Mouse (Mus musculus): ENCODE measurements at regions not wholly inside any gene's neighbourhood (a gene's known extent, or its start where the extent isn't known, plus 50 kb on each side); places are given as distances from the start of the nearest gene placed in this dataset.

DNA sequence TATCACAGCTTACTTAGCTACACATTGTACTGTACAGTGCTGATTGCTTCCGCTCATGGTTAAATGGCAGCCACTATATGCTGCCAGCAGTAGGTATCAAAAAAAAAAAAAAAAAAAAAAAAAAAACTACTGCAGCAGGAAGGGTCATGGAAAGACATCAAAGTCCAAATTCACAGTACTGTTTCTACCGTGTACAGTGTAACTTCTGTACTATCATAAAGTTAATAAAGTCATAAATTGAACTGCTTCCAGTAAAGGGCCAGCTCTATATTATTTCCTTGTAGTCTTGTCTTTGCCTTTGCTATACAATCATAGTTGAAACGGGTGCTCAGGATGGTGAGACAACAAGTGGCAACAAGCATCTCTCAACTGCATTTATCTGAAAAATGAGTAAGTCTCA, 552.6 kb upstream of the Mpdz start:
- H3K27me3 ChIP-seq = no peaks in the 10 kb centered on the region
- H3K27ac ChIP-seq = no peak overlapping the region
- no peaks in the 10 kb centered on the region for H3K9me3 ChIP-seq (replicated peaks)
- no peak overlapping the region for H3K9ac ChIP-seq
- no peak overlapping the region for H3K4me3 ChIP-seq
- peaks cover 4% of the 10 kb centered on the region; the same call in 1 of the 2 replicates for H3K4me1 ChIP-seq
- WGBS = 90% methylated on average over 3 of the region's 3 CpGs
- no peak for ATAC-seq
- no peak overlapping the region for H3K4me2 ChIP-seq
- no peaks in the 10 kb centered on the region for H3K36me3 ChIP-seq (ENCODE audit: poor library complexity, severe bottlenecking)

DNA sequence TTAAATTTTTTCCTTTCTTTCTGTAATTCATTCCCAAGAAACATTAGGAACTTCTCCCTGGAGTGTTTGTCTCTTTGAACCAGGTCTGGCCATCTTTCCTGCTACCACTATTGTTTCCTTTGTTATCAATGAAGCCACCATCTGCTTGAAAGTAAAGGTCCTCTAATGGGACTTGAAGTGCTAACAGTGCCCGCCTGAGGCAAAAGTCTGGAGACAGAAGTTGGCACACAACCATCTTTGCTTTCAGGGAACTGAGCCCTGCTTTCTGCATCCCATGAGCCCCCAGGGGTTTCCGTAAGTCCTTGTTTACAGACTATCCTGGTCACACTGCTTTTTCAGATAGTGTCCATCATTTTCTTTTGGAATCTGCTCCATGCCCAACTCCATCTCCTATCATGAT, 546.2 kb upstream of the Mpdz start:
- H3K9me3 ChIP-seq (replicated peaks) = no peaks in the 10 kb centered on the region
- WGBS = 69% methylated on average over 2 of the region's 2 CpGs

DNA sequence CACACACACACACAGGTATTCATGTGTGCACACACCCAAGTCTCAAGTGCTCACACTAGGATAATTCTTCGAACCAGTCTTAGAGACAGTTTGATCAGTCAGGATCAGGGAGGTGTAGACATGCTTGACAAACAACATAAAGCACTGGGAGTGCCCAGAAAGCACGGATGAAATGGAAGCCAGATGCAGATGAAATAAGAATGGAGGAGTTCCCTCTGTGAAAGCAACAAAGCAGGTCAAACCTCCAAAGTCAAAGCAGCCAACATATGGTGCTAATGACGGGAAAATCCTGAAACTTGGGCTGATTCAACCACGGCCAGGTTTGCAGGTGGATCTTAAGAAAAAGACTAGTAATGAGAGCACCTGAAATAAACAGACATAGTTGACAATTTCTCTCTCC, 544.0 kb upstream of the Mpdz start:
- 66% methylated on average over 4 of the region's 4 CpGs for WGBS
- no peak overlapping the region for H3K9ac ChIP-seq
- no peaks in the 10 kb centered on the region for H3K4me1 ChIP-seq
- no peaks in the 10 kb centered on the region for H3K36me3 ChIP-seq (ENCODE audit: poor library complexity, severe bottlenecking)
- no peak overlapping the region for H3K4me3 ChIP-seq
- H3K9me3 ChIP-seq (replicated peaks) = no peaks in the 10 kb centered on the region
- no peak overlapping the region for H3K27ac ChIP-seq
- no peak for ATAC-seq
- H3K27me3 ChIP-seq = no peaks in the 10 kb centered on the region
- H3K4me2 ChIP-seq = no peak overlapping the region

More for the DNA sequence above, 546.2 kb upstream of the Mpdz start:
- no peaks in the 10 kb centered on the region for H3K36me3 ChIP-seq (ENCODE audit: poor library complexity, severe bottlenecking)
- H3K27ac ChIP-seq = no peak overlapping the region
- no peak overlapping the region for H3K9ac ChIP-seq
- H3K4me1 ChIP-seq = no peaks in the 10 kb centered on the region
- H3K4me3 ChIP-seq = no peak overlapping the region
- no peak for ATAC-seq
- H3K4me2 ChIP-seq = no peak overlapping the region
- H3K27me3 ChIP-seq = no peaks in the 10 kb centered on the region

DNA sequence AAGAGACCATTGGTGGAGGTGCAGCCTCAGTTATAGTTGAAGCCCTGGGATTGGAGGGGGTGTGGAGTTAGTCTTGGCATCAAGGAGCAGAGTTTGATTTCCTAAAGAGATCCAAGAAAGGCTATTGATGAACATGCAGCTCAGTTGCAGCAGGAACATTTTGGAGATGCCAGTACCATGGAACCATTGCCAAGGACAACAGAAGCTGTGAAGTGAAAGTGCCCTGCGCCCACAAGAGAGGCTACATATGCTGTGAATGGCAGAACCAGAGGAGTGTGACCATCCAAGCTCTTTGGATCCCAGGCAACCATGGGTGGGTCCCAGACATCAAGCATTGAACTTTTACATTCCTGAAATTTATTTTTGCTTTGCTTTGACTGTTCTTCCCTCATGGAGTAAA, 539.2 kb upstream of the Mpdz start:
- H3K4me1 ChIP-seq = no peaks in the 10 kb centered on the region
- H3K9me3 ChIP-seq (replicated peaks) = no peaks in the 10 kb centered on the region
- no peaks in the 10 kb centered on the region for H3K36me3 ChIP-seq (ENCODE audit: poor library complexity, severe bottlenecking)
- 90% methylated on average over 1 of the region's 1 CpGs for WGBS
- H3K27me3 ChIP-seq = no peaks in the 10 kb centered on the region
- H3K4me2 ChIP-seq = no peak overlapping the region
- H3K9ac ChIP-seq = no peak overlapping the region
- H3K27ac ChIP-seq = no peak overlapping the region
- no peak for ATAC-seq
- no peak overlapping the region for H3K4me3 ChIP-seq

DNA sequence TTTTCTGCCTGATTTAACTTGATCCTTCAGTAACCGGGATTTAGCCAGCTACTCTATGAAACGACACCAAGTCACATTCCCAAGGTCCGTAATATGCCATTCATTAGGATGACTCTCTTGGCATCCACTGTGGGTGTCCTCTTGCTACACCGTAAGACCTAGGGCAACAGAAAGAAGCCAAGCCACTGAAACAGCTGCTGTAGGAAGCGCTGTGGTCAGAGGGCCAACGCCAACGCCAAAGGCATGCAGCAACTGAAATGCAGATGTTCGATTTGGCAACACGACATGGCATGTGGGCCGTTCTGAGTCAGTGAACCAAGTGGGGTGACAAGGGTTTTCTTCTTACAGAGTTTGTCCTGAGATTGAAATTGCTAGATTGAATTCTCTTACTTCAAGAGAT, 527.9 kb upstream of the Mpdz start:
- no peak overlapping the region for H3K4me2 ChIP-seq
- no peaks in the 10 kb centered on the region for H3K4me1 ChIP-seq
- H3K4me3 ChIP-seq = no peak overlapping the region
- H3K9ac ChIP-seq = no peak overlapping the region
- WGBS = 60% methylated on average over 10 of the region's 10 CpGs
- no peaks in the 10 kb centered on the region for H3K27me3 ChIP-seq
- H3K9me3 ChIP-seq (replicated peaks) = no peaks in the 10 kb centered on the region
- H3K27ac ChIP-seq = no peak overlapping the region
- ATAC-seq = no peak
- no peaks in the 10 kb centered on the region for H3K36me3 ChIP-seq (ENCODE audit: poor library complexity, severe bottlenecking)

DNA sequence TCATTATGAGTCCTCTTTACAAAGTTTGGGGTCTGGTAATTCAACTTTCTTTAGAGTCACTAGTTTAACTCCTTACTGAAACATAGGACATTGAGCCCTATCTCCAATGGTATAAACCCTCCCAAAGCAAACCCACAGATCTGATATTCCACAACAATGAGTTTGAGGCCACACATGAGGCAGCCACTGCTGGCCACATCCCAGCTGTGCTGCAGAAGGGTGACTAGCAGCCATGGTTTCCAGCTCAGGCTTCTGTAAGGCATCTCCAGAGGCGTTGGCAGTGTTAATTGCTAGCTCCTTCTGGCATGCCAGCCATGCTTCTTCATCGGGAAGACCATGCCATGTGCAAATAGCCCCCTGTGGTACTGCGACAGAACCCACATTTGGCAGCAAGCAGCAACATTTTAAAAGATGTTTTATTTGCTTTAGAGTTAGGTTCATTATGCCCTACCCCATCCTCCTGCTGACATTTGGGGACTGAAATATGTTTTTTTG, 527.1 kb upstream of the Mpdz start:
- Histone ChIP-seq H3K9me3 (replicated peaks) (no peaks in the 10 kb centered on the region), H3K4me1 (no peaks in the 10 kb centered on the region), H3K9ac (no peak overlapping the region), H3K4me3 (no peak overlapping the region), H3K4me2 (no peak overlapping the region), H3K27ac (no peak overlapping the region), H3K27me3 (no peaks in the 10 kb centered on the region), H3K36me3 (ENCODE audit: poor library complexity, severe bottlenecking) (no peaks in the 10 kb centered on the region)
- 69% methylated on average over 3 of the region's 3 CpGs for WGBS
- no peak for ATAC-seq

DNA sequence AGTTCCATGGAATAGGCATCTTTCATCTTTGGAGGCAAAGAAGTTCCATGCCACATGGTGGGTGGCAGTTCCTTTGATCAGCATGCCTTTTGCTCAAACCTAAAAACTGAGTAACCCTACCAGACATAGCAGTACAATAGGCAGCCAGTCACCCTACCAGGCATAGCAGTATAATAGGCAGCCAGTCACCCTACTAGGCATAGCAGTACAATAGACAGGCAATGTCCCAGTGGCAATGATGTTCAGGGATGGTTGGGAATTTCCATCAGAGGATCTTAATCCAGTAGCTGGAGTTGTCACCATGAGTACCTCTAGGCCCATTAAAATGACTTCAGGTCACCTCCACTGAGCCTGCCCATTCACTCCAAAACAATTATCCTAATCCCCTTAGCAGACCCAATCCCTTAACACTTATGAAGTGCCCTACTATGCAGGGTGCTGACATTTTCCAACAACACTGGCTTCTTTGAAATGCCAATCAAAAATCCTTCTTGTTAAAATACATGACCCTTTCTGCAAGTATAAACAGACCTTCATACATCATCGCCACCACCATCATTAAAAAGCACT, 523.5 kb upstream of the Mpdz start:
- Histone ChIP-seq H3K4me3 (no peak overlapping the region), H3K9ac (no peak overlapping the region), H3K36me3 (ENCODE audit: poor library complexity, severe bottlenecking) (no peaks in the 10 kb centered on the region), H3K4me1 (no peaks in the 10 kb centered on the region), H3K27me3 (no peaks in the 10 kb centered on the region), H3K9me3 (replicated peaks) (no peaks in the 10 kb centered on the region), H3K27ac (no peak overlapping the region), H3K4me2 (no peak overlapping the region)
- 73% methylated on average over 1 of the region's 1 CpGs for WGBS
- no peak for ATAC-seq

DNA sequence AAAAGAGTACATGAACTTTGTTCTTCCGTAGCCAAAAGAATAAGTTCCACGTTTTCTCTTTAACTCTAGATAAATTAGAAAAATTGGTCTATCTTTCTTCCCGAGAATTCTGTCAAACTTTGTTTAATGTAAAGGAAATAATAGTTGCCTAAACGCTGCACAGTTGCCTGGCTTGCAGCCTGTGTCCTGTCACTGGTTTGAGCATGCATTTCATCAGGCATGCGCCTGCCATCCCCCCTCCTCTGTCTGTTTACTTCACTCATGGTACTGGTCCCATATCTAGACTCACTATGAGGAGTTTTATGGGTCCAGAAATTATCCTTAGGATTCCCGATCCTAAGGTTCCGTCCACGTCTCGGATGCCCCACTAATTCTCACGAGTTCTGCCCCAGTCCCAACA, 520.5 kb upstream of the Mpdz start:
- 89% methylated on average over 10 of the region's 10 CpGs for WGBS
- no peaks in the 10 kb centered on the region for H3K9me3 ChIP-seq (replicated peaks)
- H3K27ac ChIP-seq = no peak overlapping the region
- no peak overlapping the region for H3K4me2 ChIP-seq
- no peak for ATAC-seq
- H3K4me1 ChIP-seq = peaks cover 6% of the 10 kb centered on the region; the same call in 1 of the 2 replicates
- H3K4me3 ChIP-seq = no peak overlapping the region
- no peaks in the 10 kb centered on the region for H3K36me3 ChIP-seq (ENCODE audit: poor library complexity, severe bottlenecking)
- no peak overlapping the region for H3K9ac ChIP-seq
- H3K27me3 ChIP-seq = no peaks in the 10 kb centered on the region

DNA sequence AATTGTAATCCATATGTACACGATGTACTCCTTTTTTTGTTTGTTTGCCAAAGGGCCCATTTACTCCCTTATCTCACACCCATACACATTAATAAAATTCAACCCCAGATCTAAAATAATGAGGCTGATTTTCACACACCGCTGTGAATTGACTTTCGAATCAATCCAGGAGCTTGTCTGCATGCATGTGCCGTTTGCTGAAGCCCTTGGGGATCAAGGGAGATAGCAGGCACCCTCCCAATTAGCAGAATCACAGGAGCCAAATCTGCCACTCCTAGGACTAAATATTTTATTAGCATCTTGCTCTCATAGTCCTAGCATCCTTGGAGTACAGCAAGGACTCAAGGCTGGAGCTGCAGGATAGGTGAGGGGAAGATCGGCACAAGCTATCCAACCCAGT, 520.0 kb upstream of the Mpdz start:
- no peak overlapping the region for H3K4me2 ChIP-seq
- H3K9ac ChIP-seq = no peak overlapping the region
- ATAC-seq = peak; percentile 30; the same call in 1 of the 2 replicates
- H3K4me3 ChIP-seq = no peak overlapping the region
- H3K9me3 ChIP-seq (replicated peaks) = no peaks in the 10 kb centered on the region
- H3K27me3 ChIP-seq = no peaks in the 10 kb centered on the region
- WGBS = 51% methylated on average over 5 of the region's 5 CpGs
- no peaks in the 10 kb centered on the region for H3K36me3 ChIP-seq (ENCODE audit: poor library complexity, severe bottlenecking)
- peaks cover 8% of the 10 kb centered on the region; the same call in 1 of the 2 replicates for H3K4me1 ChIP-seq
- peak overlapping the region; percentile 41; the same call in 1 of the 2 replicates for H3K27ac ChIP-seq

DNA sequence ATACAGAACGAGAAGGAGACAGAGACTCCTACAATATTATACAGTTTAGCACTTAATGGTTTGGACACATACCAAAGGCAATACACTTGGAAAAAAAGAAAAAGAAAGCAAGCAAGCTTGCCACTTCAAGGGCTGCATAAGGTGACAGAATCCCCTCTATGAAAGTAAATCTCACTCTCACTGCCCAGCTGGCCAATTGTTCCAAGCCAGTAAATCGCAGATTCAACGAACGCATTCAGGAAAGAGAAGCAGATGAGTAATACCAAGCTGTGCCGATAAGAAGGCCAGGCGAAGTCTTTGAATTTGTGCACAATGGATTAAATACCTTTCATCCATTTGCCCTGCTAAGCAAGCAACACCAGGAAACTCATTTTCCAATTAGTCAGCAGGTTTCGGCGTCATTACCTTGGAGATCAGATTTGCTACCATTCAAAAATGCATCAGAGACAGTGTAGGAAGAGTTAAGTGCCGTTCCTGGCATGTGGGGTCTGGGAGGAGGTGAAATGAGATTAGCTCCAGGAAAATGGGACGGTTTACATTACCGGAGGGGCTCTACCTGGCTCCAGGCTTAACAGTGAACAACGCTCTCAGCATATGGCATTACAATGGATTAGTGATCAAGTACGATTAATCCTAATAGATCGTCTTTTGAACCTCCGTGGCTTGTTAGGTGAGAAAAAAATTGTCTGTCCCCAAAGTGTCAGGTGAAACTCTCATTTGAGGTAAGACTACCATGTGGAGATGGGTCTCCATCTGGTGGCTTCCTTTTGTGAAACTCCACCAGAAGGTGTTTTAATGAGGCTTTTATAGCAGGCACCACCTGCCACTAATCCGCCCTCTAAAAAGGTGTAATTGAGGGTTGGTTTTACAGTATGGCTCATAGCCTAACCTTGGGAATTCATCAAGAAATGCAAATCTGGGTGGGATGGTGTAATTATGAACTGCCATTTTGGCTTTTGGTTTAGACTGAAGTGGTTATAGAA, 518.2 kb upstream of the Mpdz start:
- WGBS = 33% methylated on average over 16 of the region's 16 CpGs
- H3K27ac ChIP-seq = peak overlapping the region; percentile 74

DNA sequence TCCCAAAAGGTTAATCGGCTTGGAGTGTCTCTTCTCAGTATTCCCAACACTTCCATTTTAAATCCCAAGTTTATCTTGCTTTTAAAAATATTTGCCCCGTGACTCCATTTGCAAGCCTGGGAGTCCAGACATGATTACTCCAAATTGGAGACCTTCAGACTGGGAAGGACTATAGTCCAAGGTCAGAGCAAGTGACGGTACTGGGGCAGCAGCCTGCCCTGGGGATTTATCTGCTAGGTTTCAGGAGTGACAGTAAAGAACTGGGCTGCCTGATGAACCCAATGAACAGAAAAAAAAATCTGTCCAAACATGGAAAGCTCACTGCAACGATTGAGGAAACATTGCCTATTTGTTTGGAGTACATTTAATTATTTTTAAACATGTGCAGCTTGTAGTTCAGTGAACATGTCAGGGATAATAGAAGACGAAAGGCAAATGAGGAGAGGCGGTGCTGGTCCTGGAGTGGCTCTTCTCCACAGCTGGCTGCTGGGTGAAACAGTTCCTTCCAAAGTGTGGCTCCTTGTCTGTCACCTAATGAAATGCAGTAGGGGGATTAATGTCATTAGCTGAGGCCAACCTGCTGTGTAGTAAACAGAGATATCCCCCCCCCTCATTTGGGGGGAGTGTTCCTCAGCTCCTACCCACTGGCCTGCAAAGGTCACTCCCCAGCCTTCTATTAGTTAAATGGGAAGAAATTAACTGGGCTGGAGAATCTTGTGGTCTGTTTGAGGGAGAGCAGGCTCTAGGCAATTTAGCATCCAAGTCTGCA, 514.5 kb upstream of the Mpdz start:
- Histone ChIP-seq H3K36me3 (ENCODE audit: poor library complexity, severe bottlenecking) (no peaks in the 10 kb centered on the region), H3K27ac (no peak overlapping the region), H3K4me2 (no peak overlapping the region), H3K9me3 (replicated peaks) (no peaks in the 10 kb centered on the region), H3K4me3 (no peak overlapping the region), H3K9ac (no peak overlapping the region), H3K4me1 (peaks cover 17% of the 10 kb centered on the region; the same call in 1 of the 2 replicates), H3K27me3 (no peaks in the 10 kb centered on the region)
- 28% methylated on average over 6 of the region's 6 CpGs for WGBS
- ATAC-seq = no peak

More for the DNA sequence above, 518.2 kb upstream of the Mpdz start:
- peak; percentile 76 for ATAC-seq
- Histone ChIP-seq H3K27me3 (no peaks in the 10 kb centered on the region), H3K9me3 (replicated peaks) (no peaks in the 10 kb centered on the region), H3K4me3 (no peak overlapping the region), H3K9ac (no peak overlapping the region), H3K4me2 (peak overlapping the region; percentile 22), H3K4me1 (peaks cover 17% of the 10 kb centered on the region; the same call in 1 of the 2 replicates), H3K36me3 (ENCODE audit: poor library complexity, severe bottlenecking) (no peaks in the 10 kb centered on the region)

DNA sequence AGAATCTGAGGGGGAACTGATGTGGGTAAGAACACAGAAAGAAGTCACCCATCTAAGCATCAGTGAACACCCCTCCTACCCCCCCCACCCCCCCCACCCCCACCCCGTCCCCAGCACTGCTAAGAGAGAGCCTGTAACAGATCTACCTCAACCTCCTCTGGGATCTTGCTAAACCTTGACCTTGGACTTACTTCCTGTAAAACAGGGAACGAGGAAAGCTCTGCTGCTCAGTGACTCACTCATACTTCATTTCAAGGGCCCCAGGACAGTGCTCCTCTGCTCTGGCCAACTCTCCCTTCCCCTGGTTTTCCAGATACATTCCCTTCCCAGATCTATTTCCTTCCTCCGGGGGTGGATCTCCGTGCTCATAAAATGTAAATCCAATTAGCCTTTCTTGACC, 510.4 kb upstream of the Mpdz start:
- no peaks in the 10 kb centered on the region for H3K36me3 ChIP-seq (ENCODE audit: poor library complexity, severe bottlenecking)
- no peak for ATAC-seq
- WGBS = 74% methylated on average over 4 of the region's 4 CpGs

More for the DNA sequence above, 510.4 kb upstream of the Mpdz start:
- Histone ChIP-seq H3K27ac (no peak overlapping the region), H3K4me1 (peaks cover 10% of the 10 kb centered on the region; the same call in 1 of the 2 replicates), H3K27me3 (no peaks in the 10 kb centered on the region), H3K9me3 (replicated peaks) (no peaks in the 10 kb centered on the region), H3K9ac (no peak overlapping the region), H3K4me2 (no peak overlapping the region), H3K4me3 (no peak overlapping the region)

Data from forebrain, embryonic 13.5 days (tissue).